ENCODE assay signal across 23 mouse cellular contexts in genomic region chr9:10368971-10369370, GRCm38 (mm10).
"Had no signal": no experiment of that assay in that cellular context is flagged by ENCODE, and none has a peak within 500 bp of the region (broad histone marks: within the 10 kb centered on the region; RNA-seq: fewer than 3 reads in every experiment).

No protein-coding gene starts in this region.

- H3K36me3 ChIP-seq: liver, embryonic 15.5 days; lung, embryonic 15.5 days; midbrain, embryonic 10.5 days; midbrain, embryonic 12.5 days; neural tube, embryonic 13.5 days had no signal

- H3K9me3 ChIP-seq: liver, embryonic 15.5 days; lung, embryonic 15.5 days; midbrain, embryonic 12.5 days; neural tube, embryonic 13.5 days had no signal

- H3K4me1 ChIP-seq: liver, embryonic 15.5 days; lung, embryonic 15.5 days; megakaryocyte, embryonic 14.5 days; midbrain, embryonic 10.5 days; midbrain, embryonic 12.5 days had no signal

- H3K9ac ChIP-seq: liver, embryonic 15.5 days; liver, postnatal 0 days; lung, embryonic 15.5 days; midbrain, embryonic 12.5 days; neural tube, embryonic 13.5 days had no signal

- H3K4me2 ChIP-seq: liver, embryonic 15.5 days; lung, embryonic 15.5 days; midbrain, embryonic 12.5 days; neural tube, embryonic 13.5 days had no signal

- H3K27me3 ChIP-seq: liver, embryonic 15.5 days; lung, embryonic 15.5 days; megakaryocyte, embryonic 14.5 days; midbrain, embryonic 12.5 days; neural tube, embryonic 13.5 days had no signal

- ATAC-seq: liver, postnatal 0 days; lung, postnatal 0 days; midbrain, embryonic 16.5 days had no signal

- H3K4me3 ChIP-seq: liver, embryonic 15.5 days; lung, embryonic 15.5 days; megakaryocyte, embryonic 14.5 days; midbrain, embryonic 10.5 days; midbrain, embryonic 12.5 days; myocyte; neural tube, embryonic 13.5 days had no signal

- DNase-seq: liver, postnatal 0 days; lung, adult 2 months; lung, postnatal 14 days; lung, postnatal 36 days; midbrain, embryonic 14.5 days; retina, postnatal 1 day; right cerebral cortex, adult 18-20 months; right cerebral cortex, postnatal 25 days; right cerebral cortex, postnatal 4 days; spleen, adult 18-20 months; thymus, adult 18-20 months; thymus, postnatal 14 days; thymus, postnatal 36 days had no signal

- H3K27ac ChIP-seq: liver, embryonic 15.5 days; lung, embryonic 15.5 days; macrophage; midbrain, embryonic 10.5 days; midbrain, embryonic 12.5 days; neural tube, embryonic 13.5 days had no signal
